Comparison of ENCODE assay signal across 8 mouse cellular contexts in genomic region chr16:11203600-11204390, GRCm38 (mm10). TPM values are rescaled to one million over a fixed set of nuclear protein-coding genes. Genes with fewer than 3 reads are reported as not detected.
DNase-seq lines count a peak whose midpoint lies in the region; ATAC-seq lines count a peak whose summit lies in the region.

No protein-coding gene starts in this region.

- H3K36me3 ChIP-seq in limb, embryonic 10.5 days, result peaks cover 63% of the 10 kb centered on the region
- peaks cover 37% of the 10 kb centered on the region for H3K36me3 ChIP-seq in neural tube, embryonic 15.5 days

- H3K4me3 ChIP-seq in limb, embryonic 10.5 days, result peak overlapping the region; percentile 79
- H3K4me3 ChIP-seq in neural tube, embryonic 15.5 days (replicated peaks), result peak overlapping the region; percentile 79

- H3K9me3 ChIP-seq in limb, embryonic 10.5 days (replicated peaks), result no peaks in the 10 kb centered on the region
- H3K9me3 ChIP-seq in neural tube, embryonic 15.5 days (replicated peaks), result no peaks in the 10 kb centered on the region

- peak overlapping the region; percentile 95 for H3K27ac ChIP-seq in limb, embryonic 10.5 days
- peak overlapping the region; percentile 77 for H3K27ac ChIP-seq in neural tube, embryonic 15.5 days (replicated peaks)

- peak overlapping the region; percentile 78 for H3K4me2 ChIP-seq in neural tube, embryonic 15.5 days

- peaks cover 29% of the 10 kb centered on the region for H3K4me1 ChIP-seq in limb, embryonic 10.5 days
- peaks cover 31% of the 10 kb centered on the region for H3K4me1 ChIP-seq in neural tube, embryonic 15.5 days

- no peaks in the 10 kb centered on the region for H3K27me3 ChIP-seq in limb, embryonic 10.5 days (ENCODE audit: low read depth, poor library complexity, severe bottlenecking)
- H3K27me3 ChIP-seq in neural tube, embryonic 15.5 days (replicated peaks), result no peaks in the 10 kb centered on the region

- peak overlapping the region; percentile 85 for H3K9ac ChIP-seq in neural tube, embryonic 15.5 days (replicated peaks)

- 8% methylated on average over 24 of the region's 24 CpGs for WGBS in limb, embryonic 10.5 days
- WGBS in neural tube, embryonic 15.5 days, result 8% methylated on average over 24 of the region's 24 CpGs

- no peak for DNase-seq in cerebellum, adult 9-10 months
- DNase-seq in thymus, postnatal 0 days (ENCODE audit: low spot score), result peak; percentile 5
- DNase-seq in thymus, postnatal 25 days, result no peak
- DNase-seq in limb, embryonic 10.5 days (ENCODE audit: low spot score), result no peak
- no peak for DNase-seq in layer of hippocampus, adult 11-12 months (ENCODE audit: low spot score)
- DNase-seq in embryo, embryonic 11 days, result no peak

- 0 out of 2 replicates have a peak, but pooled peaks have one; percentile 37 for ATAC-seq in cerebellum, adult (ENCODE audit: insufficient number of reproducible peaks, low FRiP score, low TSS enrichment)
- ATAC-seq in neural tube, embryonic 15.5 days (ENCODE audit: low FRiP score), result peak; percentile 67; the same call in 1 of the 2 replicates

RNA-seq across cellular contexts. Expression of gene Rsl1d1, which starts 0.7 kb away (rescaled TPM):
- 207 and 215 TPM in 2 replicates for polyA plus RNA-seq in thymus, postnatal 0 days (2015; fragmentation: Nextera tagmentation; extraction: Ambion mirVana)
- polyA plus RNA-seq in limb, embryonic 10.5 days (2016; fragmentation: Nextera tagmentation; extraction: Ambion mirVana), result 278 and 326 TPM in 2 replicates
- 119 and 140 TPM in 2 replicates for polyA plus RNA-seq in neural tube, embryonic 15.5 days (2015; fragmentation: Nextera tagmentation; extraction: Ambion mirVana)

RNA-seq across cellular contexts. Expression of gene Zc3h7a, which starts 27.6 kb away (rescaled TPM):
- polyA plus RNA-seq in thymus, postnatal 0 days (2015; fragmentation: Nextera tagmentation; extraction: Ambion mirVana), result 84.5 and 89.5 TPM in 2 replicates
- polyA plus RNA-seq in limb, embryonic 10.5 days (2016; fragmentation: Nextera tagmentation; extraction: Ambion mirVana), result 61.9 and 71.3 TPM in 2 replicates
- 72.7 and 73.4 TPM in 2 replicates for polyA plus RNA-seq in neural tube, embryonic 15.5 days (2015; fragmentation: Nextera tagmentation; extraction: Ambion mirVana)

RNA-seq across cellular contexts. Expression of gene Gspt1, which starts 50.3 kb away (rescaled TPM):
- polyA plus RNA-seq in thymus, postnatal 0 days (2015; fragmentation: Nextera tagmentation; extraction: Ambion mirVana), result 75.6 and 81.3 TPM in 2 replicates
- 103 and 117 TPM in 2 replicates for polyA plus RNA-seq in limb, embryonic 10.5 days (2016; fragmentation: Nextera tagmentation; extraction: Ambion mirVana)
- 48.4 and 52.1 TPM in 2 replicates for polyA plus RNA-seq in neural tube, embryonic 15.5 days (2015; fragmentation: Nextera tagmentation; extraction: Ambion mirVana)
